In genomic region chr9:14858170-14858706, GRCm38 (mm10) we compare ENCODE assay signal across 15 mouse cellular contexts. TPM values are rescaled to one million over a fixed set of nuclear protein-coding genes. Genes with fewer than 3 reads are reported as not detected.
"Had no signal": no experiment of that assay in that cellular context is flagged by ENCODE, and none has a peak within 500 bp of the region (broad histone marks: within the 10 kb centered on the region; RNA-seq: fewer than 3 reads in every experiment).

No protein-coding gene starts in this region.

- ATAC-seq: liver, postnatal 0 days; midbrain, embryonic 16.5 days had no signal

- H3K9ac ChIP-seq: limb, embryonic 12.5 days; liver, embryonic 13.5 days; liver, postnatal 0 days; midbrain, embryonic 12.5 days had no signal

- H3K36me3 ChIP-seq: limb, embryonic 12.5 days; liver, embryonic 13.5 days; midbrain, embryonic 12.5 days had no signal

- H3K4me1 ChIP-seq: liver, embryonic 13.5 days had no signal

- H3K9me3 ChIP-seq: limb, embryonic 12.5 days; liver, embryonic 13.5 days; midbrain, embryonic 12.5 days had no signal

- H3K4me2 ChIP-seq: limb, embryonic 12.5 days; liver, embryonic 13.5 days; midbrain, embryonic 12.5 days had no signal

- H3K4me3 ChIP-seq: layer of hippocampus, adult 2 months; limb, embryonic 12.5 days; liver, embryonic 13.5 days; midbrain, embryonic 12.5 days had no signal

- DNase-seq: liver; liver, embryonic 13.5 days; liver, postnatal 0 days; thymus, adult 18-20 months; thymus, postnatal 36 days had no signal

- H3K27ac ChIP-seq: layer of hippocampus, adult 2 months; limb, embryonic 12.5 days; liver, embryonic 13.5 days; midbrain, embryonic 12.5 days; stomach, postnatal 0 days had no signal

RNA-seq across cellular contexts. Expression of gene Gpr83, which starts 1.8 kb away (rescaled TPM):
- total RNA-seq: megakaryocyte-erythroid progenitor cell, adult 5-6 weeks had no signal
- polyA plus RNA-seq: liver, postnatal 0 days had no signal

RNA-seq across cellular contexts. Expression of gene Izumo1r, which starts 45.5 kb away (rescaled TPM):
- total RNA-seq: layer of hippocampus, adult 2 months; layer of hippocampus, postnatal 10 days; left cerebral cortex, postnatal 36 days had no signal
- polyA plus RNA-seq: intestine, embryonic 16.5 days; limb, embryonic 12.5 days; liver, embryonic 13.5 days; liver, postnatal 0 days; midbrain, embryonic 12.5 days; midbrain, embryonic 16.5 days; neural tube, embryonic 14.5 days; stomach, postnatal 0 days had no signal
